Mouse (Mus musculus): ENCODE measurements around the gene Gemin6. TPM values are rescaled to one million over a fixed set of nuclear protein-coding genes. Genes with fewer than 3 reads are reported as not detected.
"Not testable (repeated sequence)": the region's sequence is repeated elsewhere in the genome, so short reads cannot be mapped to it uniquely, and the experiment has no call there.

The Gemin6 gene
- polyA plus RNA-seq, 1 experiment from 2014 or later = 17.9 TPM

GRCm38 (mm10) chr17:80243116-80243515 lies 18.9 kb downstream of the Gemin6 start:
- Histone ChIP-seq H3K9ac (replicated peaks; ENCODE audit: low read depth, low read length) (no peak overlapping the region), H3K27ac (ENCODE audit: low read depth, low read length) (no peak overlapping the region), H3K4me1 (ENCODE audit: control insufficient read depth, insufficient read depth, low read length) (no peaks in the 10 kb centered on the region), H3K4me3 (ENCODE audit: low read depth, low read length) (no peak overlapping the region), H3K36me3 (ENCODE audit: control insufficient read depth, insufficient read depth, low read length) (peaks cover 83% of the 10 kb centered on the region), H3K27me3 (ENCODE audit: control insufficient read depth, insufficient read depth, low read length) (no peaks in the 10 kb centered on the region), H3K9me3 (ENCODE audit: control insufficient read depth, low read length) (no peaks in the 10 kb centered on the region), H3K4me2 (ENCODE audit: low read depth, low read length) (no peak overlapping the region)
- WGBS = 64% methylated on average over 13 of the region's 13 CpGs
- no peak for ATAC-seq (ENCODE audit: low read depth)

- Histone ChIP-seq H3K27ac (ENCODE audit: low read depth, low read length) (no peak overlapping the region), H3K9me3 (ENCODE audit: control insufficient read depth, low read length) (no peaks in the 10 kb centered on the region), H3K4me2 (ENCODE audit: low read depth, low read length) (no peak overlapping the region), H3K4me1 (ENCODE audit: control insufficient read depth, insufficient read depth, low read length) (no peaks in the 10 kb centered on the region), H3K36me3 (ENCODE audit: control insufficient read depth, insufficient read depth, low read length) (peaks cover 89% of the 10 kb centered on the region), H3K27me3 (ENCODE audit: control insufficient read depth, insufficient read depth, low read length) (no peaks in the 10 kb centered on the region), H3K9ac (replicated peaks; ENCODE audit: low read depth, low read length) (no peak overlapping the region), H3K4me3 (ENCODE audit: low read depth, low read length) (no peak overlapping the region)
- 85% methylated on average over 13 of the region's 13 CpGs for WGBS
- no peak for ATAC-seq (ENCODE audit: low read depth)
Observed at GRCm38 (mm10) chr17:80252757-80253525, 28.7 kb downstream of the Gemin6 start.

GRCm38 (mm10) chr17:80254421-80254820 lies 30.2 kb downstream of the Gemin6 start:
- Histone ChIP-seq H3K27ac (ENCODE audit: low read depth, low read length) (no peak overlapping the region), H3K9me3 (ENCODE audit: control insufficient read depth, low read length) (no peaks in the 10 kb centered on the region), H3K36me3 (ENCODE audit: control insufficient read depth, insufficient read depth, low read length) (peaks cover 89% of the 10 kb centered on the region), H3K4me2 (ENCODE audit: low read depth, low read length) (no peak overlapping the region), H3K9ac (replicated peaks; ENCODE audit: low read depth, low read length) (no peak overlapping the region), H3K4me1 (ENCODE audit: control insufficient read depth, insufficient read depth, low read length) (no peaks in the 10 kb centered on the region), H3K27me3 (ENCODE audit: control insufficient read depth, insufficient read depth, low read length) (no peaks in the 10 kb centered on the region), H3K4me3 (ENCODE audit: low read depth, low read length) (no peak overlapping the region)
- WGBS = 98% methylated on average over 5 of the region's 5 CpGs
- no peak for ATAC-seq (ENCODE audit: low read depth)

GRCm38 (mm10) chr17:80255208-80255607 lies 31.0 kb downstream of the Gemin6 start:
- Histone ChIP-seq H3K36me3 (ENCODE audit: control insufficient read depth, insufficient read depth, low read length) (peaks cover 89% of the 10 kb centered on the region), H3K27me3 (ENCODE audit: control insufficient read depth, insufficient read depth, low read length) (no peaks in the 10 kb centered on the region), H3K4me3 (ENCODE audit: low read depth, low read length) (no peak overlapping the region), H3K9ac (replicated peaks; ENCODE audit: low read depth, low read length) (no peak overlapping the region), H3K4me1 (ENCODE audit: control insufficient read depth, insufficient read depth, low read length) (no peaks in the 10 kb centered on the region), H3K4me2 (ENCODE audit: low read depth, low read length) (no peak overlapping the region), H3K9me3 (ENCODE audit: control insufficient read depth, low read length) (no peaks in the 10 kb centered on the region), H3K27ac (ENCODE audit: low read depth, low read length) (no peak overlapping the region)
- 71% methylated on average over 13 of the region's 13 CpGs for WGBS
- ATAC-seq (ENCODE audit: low read depth) = no peak

GRCm38 (mm10) chr17:80267065-80267464 lies 42.8 kb downstream of the Gemin6 start:
- Histone ChIP-seq H3K27ac (ENCODE audit: low read depth, low read length) (no peak overlapping the region), H3K9me3 (ENCODE audit: control insufficient read depth, low read length) (no peaks in the 10 kb centered on the region), H3K27me3 (ENCODE audit: control insufficient read depth, insufficient read depth, low read length) (no peaks in the 10 kb centered on the region), H3K36me3 (ENCODE audit: control insufficient read depth, insufficient read depth, low read length) (peaks cover 59% of the 10 kb centered on the region), H3K4me3 (ENCODE audit: low read depth, low read length) (no peak overlapping the region), H3K9ac (replicated peaks; ENCODE audit: low read depth, low read length) (no peak overlapping the region), H3K4me2 (ENCODE audit: low read depth, low read length) (no peak overlapping the region), H3K4me1 (ENCODE audit: control insufficient read depth, insufficient read depth, low read length) (no peaks in the 10 kb centered on the region)
- no peak for ATAC-seq (ENCODE audit: low read depth)
- 97% methylated on average over 4 of the region's 4 CpGs for WGBS

- no peak overlapping the region for H3K27ac ChIP-seq (ENCODE audit: low read depth, low read length)
- no peak for ATAC-seq (ENCODE audit: low read depth)
- no peaks in the 10 kb centered on the region for H3K27me3 ChIP-seq (ENCODE audit: control insufficient read depth, insufficient read depth, low read length)
- H3K9me3 ChIP-seq (ENCODE audit: control insufficient read depth, low read length) = no peaks in the 10 kb centered on the region
- H3K9ac ChIP-seq (replicated peaks; ENCODE audit: low read depth, low read length) = no peak overlapping the region
- H3K4me3 ChIP-seq (ENCODE audit: low read depth, low read length) = no peak overlapping the region
- 98% methylated on average over 3 of the region's 3 CpGs for WGBS
- H3K4me2 ChIP-seq (ENCODE audit: low read depth, low read length) = no peak overlapping the region
- no peaks in the 10 kb centered on the region for H3K4me1 ChIP-seq (ENCODE audit: control insufficient read depth, insufficient read depth, low read length)
- H3K36me3 ChIP-seq (ENCODE audit: control insufficient read depth, insufficient read depth, low read length) = peaks cover 62% of the 10 kb centered on the region
Observed at GRCm38 (mm10) chr17:80268151-80268550, 43.9 kb downstream of the Gemin6 start.

GRCm38 (mm10) chr17:80270622-80271021 lies 46.4 kb downstream of the Gemin6 start:
- H3K9me3 ChIP-seq (ENCODE audit: control insufficient read depth, low read length); H3K4me2 ChIP-seq (ENCODE audit: low read depth, low read length); H3K4me1 ChIP-seq (ENCODE audit: control insufficient read depth, insufficient read depth, low read length); H3K27me3 ChIP-seq (ENCODE audit: control insufficient read depth, insufficient read depth, low read length); H3K4me3 ChIP-seq (ENCODE audit: low read depth, low read length); H3K27ac ChIP-seq (ENCODE audit: low read depth, low read length); ATAC-seq (ENCODE audit: low read depth); H3K9ac ChIP-seq (replicated peaks; ENCODE audit: low read depth, low read length): not testable (repeated sequence)
- peaks cover 58% of the 10 kb centered on the region for H3K36me3 ChIP-seq (ENCODE audit: control insufficient read depth, insufficient read depth, low read length)
- 95% methylated on average over 7 of the region's 7 CpGs for WGBS

Other genes starting within 250 kb of the Gemin6 start
- gene Hnrnpll, start 162.1 kb upstream of the Gemin6 start, polyA plus RNA-seq (2014; fragmentation: Nextera tagmentation; extraction: Ambion mirVana) = 66.5 and 69.3 TPM in 2 replicates
- 0.79 and 1.7 TPM in 2 replicates for gene Galm, start 97.0 kb upstream of the Gemin6 start, polyA plus RNA-seq (2014; fragmentation: Nextera tagmentation; extraction: Ambion mirVana)
- 400 and 447 TPM in 2 replicates for gene Srsf7, start 17.1 kb upstream of the Gemin6 start, polyA plus RNA-seq (2014; fragmentation: Nextera tagmentation; extraction: Ambion mirVana)
- 0.11 and 0.14 TPM in 2 replicates for gene Ttc39d, start 17.0 kb upstream of the Gemin6 start, polyA plus RNA-seq (2014; fragmentation: Nextera tagmentation; extraction: Ambion mirVana)
- gene Morn2, start 65.8 kb downstream of the Gemin6 start, polyA plus RNA-seq (2014; fragmentation: Nextera tagmentation; extraction: Ambion mirVana) = 56.7 and 60.1 TPM in 2 replicates
- 52.8 and 60.1 TPM in 2 replicates for gene Dhx57, start 66.0 kb downstream of the Gemin6 start, polyA plus RNA-seq (2014; fragmentation: Nextera tagmentation; extraction: Ambion mirVana)
- gene Arhgef33, start 83.0 kb downstream of the Gemin6 start, polyA plus RNA-seq (2014; fragmentation: Nextera tagmentation; extraction: Ambion mirVana) = 1.5 and 3.1 TPM in 2 replicates
- gene Gm10190, start 149.1 kb downstream of the Gemin6 start, polyA plus RNA-seq (2014; fragmentation: Nextera tagmentation; extraction: Ambion mirVana) = 2.1 and 2.5 TPM in 2 replicates

All from neural tube, embryonic 14.5 days (tissue).